Mouse (Mus musculus) lung, postnatal 25 days (tissue): ENCODE measurements around the gene Pcdh15.

Source experiments
- DNase-seq: peaks from one replicate; pipeline ENCODE4 v3.0.0; 2022; ENCODE audit warnings: low spot score

The Pcdh15 gene

DNA sequence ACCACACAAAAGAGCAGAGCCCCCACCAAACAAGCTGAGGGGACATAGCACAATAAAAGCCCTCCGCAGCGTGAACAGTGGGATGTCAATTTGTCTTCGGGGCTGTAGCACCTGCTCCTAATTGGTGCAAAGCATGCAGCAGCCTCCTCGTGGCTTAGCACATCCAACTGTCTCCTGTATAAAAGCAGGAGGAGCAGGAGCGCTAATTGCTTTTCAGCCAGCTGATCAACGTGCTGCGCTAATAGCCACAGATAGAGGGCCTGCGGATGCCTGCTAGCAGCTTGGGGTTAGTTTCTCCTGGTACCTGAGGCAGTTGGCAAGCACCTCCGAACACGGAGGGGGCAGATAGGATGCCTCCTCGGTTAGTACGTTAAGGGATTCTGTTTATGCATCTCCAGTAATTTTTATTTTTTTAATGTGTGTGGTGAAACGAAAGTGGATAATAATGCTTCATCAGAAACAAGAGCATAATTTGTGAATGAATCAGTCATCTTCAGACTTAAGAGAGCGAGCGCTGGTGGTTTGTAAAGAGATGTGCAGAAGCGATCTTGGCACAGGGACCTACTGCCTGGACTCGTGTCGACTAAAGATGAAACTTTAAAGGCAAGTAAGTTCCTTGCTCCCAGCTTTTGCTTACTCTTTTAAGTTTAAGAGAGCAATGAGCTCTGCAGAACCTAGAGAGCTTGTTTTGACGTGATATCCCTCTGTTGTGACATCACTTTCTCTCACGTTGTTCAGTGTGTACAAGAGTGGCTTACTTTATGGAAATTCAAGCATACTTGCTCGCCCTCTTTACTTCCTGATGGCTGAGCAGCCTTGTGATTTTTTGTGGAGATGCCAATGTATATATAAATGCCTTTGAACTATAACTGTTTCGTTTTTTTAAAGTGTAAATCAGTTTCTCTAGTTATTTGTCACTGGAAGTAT, 722.8 kb downstream of the Pcdh15 start:
- no peak for DNase-seq

DNA sequence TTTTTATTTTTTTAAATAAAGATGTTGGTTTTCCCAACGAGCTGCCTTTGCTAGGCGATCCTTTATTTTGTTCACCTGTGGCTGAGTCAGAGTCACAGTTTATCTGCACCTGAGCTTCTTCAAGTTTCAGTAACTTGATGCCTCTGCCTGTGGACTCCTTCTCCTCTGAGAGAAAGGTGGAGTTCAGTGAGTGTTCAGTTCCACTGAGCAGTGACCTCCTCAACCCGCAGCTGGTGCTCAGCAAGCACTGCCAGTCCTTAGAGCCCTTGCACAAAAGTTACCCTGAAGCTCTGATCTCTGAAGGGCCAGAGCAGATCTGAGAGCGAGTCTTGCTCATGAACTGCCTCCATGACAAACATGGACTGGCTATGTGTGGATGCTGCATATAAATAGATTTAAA, 724.1 kb downstream of the Pcdh15 start:
- DNase-seq: no peak

DNA sequence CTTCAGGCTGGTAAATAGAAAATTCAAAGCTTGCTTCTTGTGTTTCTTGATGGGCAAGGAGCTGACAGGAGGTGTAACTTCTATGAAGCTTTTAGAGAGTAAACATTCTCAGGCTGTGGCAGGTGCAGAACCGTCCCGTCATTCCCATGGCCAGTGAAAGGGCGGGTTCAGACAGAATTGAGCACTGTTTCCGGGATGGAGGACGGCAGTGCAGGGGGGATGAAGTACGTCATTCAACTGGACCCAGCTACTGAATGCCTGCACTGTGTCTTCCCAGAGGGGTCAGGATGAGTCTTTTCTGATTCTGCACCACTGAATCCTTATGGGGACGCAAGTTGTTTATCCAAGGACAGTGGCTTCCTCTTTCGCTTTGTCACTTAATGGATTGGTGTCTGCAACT, 727.2 kb downstream of the Pcdh15 start:
- DNase-seq: no peak

DNA sequence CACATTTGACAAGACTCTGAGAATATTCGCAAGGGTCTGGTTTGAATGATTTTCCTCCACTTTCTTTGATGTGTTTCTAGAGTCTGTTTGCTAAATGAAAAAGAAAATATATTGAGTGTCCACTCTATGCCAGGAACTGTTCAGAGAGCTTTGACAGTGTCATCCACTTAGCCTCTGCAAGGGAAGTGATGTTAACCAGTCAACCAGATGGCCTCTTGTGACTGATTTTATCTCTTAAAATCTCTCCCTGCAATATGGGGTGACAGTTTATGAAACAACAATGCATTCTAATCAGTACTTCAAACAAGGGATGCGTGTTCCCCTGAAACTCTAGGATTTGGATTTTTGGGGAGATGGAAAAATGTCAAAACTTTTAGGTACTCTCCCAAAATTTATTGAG, 729.6 kb downstream of the Pcdh15 start:
- no peak for DNase-seq

DNA sequence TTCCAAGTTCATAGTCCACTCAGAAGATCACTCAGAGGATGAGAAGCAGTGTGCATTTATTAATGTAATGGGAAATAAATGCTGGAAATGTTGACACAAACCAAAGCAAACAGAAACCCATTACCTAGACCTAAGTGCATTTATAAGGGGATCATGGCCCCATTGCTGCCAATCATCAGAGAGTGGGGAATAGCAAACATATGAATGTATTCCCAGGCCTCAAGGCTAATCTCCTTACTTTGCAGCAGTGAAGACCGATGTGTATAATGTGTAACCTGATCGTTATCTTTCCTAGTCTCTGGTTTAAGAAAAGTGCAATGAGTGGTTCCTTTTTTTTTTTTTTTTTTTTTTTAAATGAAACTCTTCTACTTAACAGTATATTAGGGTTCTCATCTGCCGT, 745.9 kb downstream of the Pcdh15 start:
- no peak for DNase-seq

DNA sequence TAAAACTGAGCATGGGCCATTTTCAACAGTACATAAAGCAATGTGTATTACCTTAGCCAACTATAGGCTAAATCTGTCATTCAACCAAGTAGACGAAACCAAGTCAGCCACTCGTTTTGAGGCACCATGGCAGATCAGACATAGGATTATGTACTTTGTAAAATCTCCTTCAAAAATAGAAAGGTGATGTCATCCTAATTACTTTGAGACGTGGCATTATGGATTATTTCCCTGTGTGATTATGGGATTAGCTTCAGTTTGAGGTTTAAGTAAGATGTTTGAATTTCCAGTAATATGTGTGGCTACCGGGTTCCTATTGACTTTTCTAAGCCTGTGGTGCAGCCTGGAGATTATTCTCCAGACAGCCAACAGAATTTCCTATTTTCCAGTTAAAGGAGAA, 763.0 kb downstream of the Pcdh15 start:
- DNase-seq: no peak

DNA sequence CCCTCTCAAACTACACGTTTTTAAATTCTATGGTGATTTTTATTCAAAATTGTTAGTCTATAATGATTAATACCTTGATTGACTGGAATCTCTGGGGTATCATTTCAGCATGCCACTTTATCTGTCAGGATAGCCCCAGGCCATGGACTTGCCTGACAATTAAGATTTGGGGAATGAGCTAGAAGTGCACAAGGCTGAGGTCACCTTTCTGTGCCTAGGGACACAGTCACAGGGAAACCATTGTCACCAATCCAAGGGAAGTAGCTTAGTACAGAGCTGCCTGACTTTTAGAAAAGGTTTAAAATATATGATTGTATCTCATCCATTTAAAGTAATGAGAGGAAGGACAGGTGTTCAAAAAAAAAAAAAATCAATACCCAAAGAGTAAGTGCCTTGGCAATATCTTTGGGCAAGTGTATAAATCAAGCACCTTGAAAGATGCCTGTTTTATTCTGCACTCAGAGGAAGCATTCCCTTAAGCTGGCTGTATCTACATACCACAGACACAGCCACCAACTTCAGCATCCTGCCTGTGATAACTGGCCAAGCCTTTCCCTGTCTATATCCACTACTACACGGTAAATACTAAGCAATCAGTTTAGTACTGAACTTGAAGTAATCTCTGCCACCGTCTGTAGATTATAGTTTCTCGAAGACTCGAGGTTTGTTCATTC, 779.0 kb downstream of the Pcdh15 start:
- no peak for DNase-seq

DNA sequence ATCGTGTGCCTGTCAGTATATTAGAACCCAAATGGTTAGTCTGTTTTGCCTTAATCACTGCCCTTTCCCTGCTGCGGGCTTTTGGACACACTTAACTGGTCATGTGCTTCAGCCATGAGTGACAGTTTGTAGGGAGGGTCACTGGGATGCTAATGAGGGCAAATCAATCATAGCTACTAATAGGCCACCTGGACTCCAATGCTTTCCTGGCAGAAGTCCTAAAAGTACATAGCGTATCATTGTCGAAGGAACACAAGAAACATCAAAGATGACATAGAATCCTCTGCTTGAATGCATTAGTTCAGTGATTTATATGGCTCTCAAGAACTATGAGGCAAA, 779.6 kb downstream of the Pcdh15 start:
- DNase-seq: no peak

DNA sequence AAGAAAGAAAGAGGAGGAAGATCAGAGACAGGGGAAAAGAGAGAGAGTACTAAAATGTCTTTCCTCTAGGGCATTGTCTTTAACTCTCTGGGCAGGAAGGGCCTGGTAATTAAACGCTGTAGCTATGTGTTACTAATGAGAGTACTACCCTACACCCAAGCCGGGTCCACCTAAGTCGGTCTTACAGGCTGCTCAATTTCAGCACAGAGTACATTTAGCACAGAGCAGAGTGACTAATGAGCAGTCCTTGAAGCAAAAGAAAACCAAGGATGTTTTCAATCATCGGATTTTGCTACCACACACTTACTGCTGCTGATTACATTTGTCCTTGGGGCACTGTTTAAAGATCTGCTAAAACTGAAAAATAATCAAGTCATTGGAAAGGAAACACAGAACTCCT, 788.6 kb downstream of the Pcdh15 start:
- DNase-seq: no peak

DNA sequence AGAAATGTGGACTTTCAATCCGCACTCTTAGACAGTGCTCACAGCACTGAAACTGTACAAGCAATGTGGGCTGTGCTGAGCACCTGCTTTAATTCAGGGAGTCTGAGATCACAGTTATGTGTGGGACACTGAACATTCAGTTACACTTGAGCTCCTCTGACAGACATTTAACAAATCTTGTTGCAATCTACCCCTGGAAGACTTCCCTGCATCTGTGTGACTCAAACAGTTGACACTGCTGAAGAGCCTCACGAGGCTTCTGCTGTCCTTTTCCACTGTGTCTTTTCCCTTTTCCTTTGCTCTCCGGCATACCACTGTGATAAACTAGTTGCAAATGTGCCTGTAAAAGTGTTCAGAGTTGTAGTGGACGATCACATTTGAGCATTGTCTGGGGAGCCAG, 793.1 kb downstream of the Pcdh15 start:
- DNase-seq: no peak

DNA sequence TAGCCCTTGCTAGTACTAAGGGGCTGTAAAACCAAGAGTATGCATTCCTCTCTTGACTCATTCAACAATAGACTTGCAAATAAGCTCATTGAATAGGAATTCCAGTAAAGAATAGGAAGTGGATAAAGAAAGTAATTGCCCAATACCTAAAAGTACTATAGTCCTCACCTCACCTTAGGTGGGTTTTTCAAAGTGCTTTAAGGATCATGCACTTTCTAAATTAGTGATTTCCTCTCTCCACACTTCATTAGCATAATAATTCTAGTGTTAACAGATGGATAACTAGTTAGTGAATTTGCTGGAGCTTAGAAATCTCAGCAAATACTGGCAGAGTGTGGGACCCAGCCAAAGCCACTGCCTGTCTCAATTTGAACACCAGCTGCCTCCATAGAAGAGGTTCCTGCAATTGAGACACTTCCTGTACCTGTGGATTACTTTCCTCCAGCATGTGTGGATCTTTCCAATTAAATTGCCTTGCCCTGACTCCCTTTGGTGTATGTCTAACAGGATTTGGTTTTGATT, 797.0 kb downstream of the Pcdh15 start:
- no peak for DNase-seq

DNA sequence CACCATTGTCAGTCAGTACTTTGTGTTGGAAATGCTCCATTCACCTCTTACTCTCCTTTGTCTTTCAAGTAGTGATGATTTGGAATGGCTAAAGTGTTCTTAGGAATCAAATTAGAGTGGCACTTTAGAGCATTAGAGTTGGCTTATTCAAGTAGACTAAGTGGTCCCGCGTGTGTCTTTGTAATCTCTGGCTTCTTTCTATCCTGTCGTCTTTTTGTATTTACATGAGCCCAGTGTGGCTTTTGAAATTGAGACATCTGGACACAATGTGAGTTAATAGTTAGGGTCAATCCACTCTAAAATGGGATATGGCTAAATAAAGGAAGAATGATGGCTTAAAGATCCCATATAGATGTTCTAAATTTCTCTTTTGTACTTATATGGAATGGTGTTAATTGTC, 800.0 kb downstream of the Pcdh15 start:
- no peak for DNase-seq

DNA sequence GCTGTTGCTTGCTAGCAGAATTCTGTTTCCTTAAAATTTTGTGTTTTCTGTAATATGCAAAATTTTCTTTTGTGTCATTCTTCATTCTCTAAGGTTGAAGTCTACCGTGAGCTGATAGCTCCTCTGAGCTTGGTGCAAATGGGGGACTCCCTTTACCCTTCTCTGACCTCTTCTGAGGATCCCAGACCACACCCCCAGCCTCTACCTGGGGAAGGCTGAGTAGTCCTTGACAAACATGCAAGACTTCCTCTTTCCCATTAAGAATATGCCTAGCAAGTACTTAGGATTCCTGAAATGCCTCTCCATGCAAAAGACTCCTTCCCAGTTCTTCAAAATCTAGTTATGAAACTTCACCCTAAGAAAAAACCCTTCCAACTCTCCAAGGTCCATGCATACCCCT, 808.5 kb downstream of the Pcdh15 start:
- no peak for DNase-seq

DNA sequence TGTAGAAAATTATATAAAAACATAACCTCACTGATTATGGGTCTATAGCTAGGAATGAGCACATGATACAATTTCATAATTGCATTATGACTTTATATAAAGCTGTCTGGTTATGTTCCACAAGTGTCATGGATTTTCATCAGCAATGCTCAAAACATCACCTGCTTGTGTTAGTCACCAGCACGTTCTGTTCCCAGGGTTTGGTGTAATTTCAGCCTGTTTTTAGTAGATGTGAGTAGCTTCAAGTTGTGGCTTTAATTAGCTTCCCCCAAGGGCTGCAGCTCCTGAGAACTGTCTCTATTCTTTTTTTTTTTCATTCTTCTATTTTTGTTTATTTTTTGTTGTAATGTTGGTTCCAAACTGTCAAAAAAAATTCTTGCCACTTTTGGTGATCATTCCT, 809.4 kb downstream of the Pcdh15 start:
- DNase-seq: no peak

DNA sequence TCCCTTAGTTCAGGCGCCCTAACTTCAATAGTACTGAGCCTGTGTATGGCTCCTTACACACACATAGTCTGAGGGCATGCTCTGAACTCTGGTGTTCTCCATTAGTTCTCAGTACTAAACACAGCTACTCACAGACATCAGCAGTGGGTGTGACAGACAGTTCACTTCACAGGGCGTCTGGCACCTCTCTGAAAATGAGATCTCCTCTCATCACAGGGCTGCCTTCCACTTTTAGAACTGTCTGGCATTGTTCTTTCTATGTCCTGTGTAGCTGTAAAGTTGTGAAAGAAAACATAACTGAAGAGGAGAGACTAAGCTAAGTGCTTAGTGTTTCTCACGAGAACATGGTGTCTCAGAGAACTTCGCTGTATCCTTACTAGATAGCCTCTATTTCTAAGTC, 816.0 kb downstream of the Pcdh15 start:
- DNase-seq: no peak

DNA sequence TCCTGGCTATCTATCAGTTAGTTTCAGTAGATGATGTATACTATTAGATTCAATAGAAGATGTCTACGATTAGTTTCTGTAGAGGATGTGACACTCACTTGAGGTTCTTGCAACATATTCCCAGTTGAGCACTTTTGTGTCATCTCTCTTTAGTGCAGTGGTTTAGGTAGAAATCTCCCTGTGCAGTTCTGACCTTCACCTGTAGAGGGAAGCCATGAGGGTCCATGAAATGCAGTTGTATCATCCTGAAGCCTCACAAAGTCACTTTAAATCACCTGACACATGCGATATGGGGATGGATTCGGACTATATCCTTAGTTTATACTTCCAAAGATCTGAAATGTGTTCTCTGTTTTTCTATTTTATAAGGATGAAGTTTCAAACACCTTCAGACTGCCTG, 822.4 kb downstream of the Pcdh15 start:
- DNase-seq: no peak

DNA sequence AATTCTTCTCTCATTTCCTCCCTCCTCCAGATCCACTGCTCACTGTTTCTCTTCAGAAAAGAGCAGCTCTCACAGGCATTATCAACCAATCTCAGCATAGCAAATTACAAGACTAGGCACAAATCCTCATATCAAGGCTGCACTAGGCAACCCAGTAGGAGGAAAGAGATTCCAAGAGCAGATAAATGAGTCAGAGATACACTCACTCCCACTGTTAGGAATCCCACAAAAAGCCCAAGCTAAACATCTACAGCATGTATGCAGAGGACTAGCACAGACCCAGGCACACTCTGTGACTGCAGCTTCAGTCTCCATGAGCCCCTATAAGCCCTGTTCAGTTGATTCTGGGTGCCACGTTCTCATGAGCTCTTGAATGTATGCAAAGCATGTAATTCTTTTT, 829.5 kb downstream of the Pcdh15 start:
- DNase-seq: no peak

DNA sequence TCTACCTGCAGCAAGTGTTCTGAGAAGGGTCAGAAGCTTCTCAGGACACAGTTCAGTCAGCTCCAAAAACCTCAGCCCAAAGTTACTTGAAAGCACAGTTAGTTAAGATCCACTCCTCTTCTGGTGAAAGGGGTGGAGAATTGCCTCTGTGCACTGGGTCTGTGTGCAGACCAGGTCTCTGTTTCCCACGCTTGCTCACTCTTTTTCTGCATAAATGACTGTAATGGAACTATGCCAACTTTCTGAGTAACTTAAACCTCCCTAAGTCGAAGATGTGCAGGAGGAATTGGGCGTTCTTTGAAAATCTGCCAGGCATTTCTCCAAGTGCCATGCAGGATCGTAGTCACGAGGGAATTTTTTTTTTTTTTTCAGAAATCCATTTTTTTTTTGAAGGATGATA, 830.6 kb downstream of the Pcdh15 start:
- DNase-seq: no peak

DNA sequence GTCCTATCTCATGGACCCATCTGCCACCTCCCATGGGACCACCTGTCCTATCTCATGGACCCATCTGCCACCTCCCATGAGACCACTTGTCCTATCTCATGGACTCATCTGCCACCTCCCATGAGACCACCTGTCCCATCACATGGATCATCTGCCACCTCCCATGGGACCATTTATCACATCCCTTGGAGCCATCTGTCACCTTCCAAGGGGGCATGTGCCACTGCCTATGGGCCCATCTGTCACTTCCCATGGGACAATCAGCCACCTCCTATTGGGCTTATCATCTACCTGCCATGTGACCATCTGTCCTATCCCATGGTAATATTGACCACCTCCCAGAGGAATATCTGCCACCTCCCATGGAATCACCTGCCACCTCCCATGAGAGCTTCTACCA, 832.0 kb downstream of the Pcdh15 start:
- DNase-seq: no peak

DNA sequence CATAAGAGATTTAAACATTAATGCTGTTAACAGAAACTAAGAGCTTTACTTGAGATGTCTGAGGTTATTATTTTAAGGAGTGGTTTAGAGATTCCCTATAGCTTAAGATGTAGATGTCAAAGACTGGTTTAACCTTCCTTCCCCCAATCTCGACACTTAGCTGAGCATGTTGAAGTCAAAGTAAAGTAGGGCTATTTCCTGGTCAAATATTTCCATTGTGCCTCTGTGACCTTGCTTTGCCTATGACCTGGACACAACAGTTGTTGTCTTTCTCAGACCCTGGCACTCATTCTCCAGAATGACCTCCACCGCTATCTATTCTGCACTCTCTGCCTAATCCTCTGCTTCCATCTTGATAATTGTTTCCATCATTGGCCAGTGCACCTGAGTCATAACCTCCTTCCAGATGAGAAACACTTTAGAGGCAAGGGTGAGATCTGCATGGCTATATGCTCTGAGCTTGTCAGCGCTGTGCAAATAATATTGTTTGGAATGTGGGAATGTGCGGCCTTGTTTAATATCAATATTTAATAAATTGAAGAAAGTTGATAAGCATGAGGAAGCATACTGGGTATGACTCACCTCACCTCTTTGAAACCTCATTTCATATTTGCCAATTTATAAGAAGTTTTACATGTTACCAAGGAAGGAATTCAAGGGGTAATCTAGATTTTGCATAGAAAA, 833.0 kb downstream of the Pcdh15 start:
- no peak for DNase-seq

DNA sequence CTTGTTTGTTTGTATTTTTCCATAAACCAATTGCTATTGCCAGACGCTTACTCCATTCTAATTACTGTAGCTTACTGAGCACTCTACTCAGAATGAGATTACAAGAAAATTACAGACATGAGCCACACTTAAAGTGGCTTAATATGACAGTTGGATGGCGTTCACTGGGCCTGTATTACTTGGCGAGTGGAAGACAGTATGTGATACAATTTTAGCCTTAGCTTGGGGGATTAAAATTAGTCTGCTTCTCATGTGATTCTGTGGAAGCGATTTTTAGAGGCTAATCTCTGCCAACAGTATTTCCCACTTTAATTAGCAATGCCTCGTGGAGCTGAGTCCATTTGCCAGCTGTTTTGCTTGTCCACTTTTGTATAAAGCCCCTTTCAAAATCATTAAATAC, 837.0 kb downstream of the Pcdh15 start:
- no peak for DNase-seq

DNA sequence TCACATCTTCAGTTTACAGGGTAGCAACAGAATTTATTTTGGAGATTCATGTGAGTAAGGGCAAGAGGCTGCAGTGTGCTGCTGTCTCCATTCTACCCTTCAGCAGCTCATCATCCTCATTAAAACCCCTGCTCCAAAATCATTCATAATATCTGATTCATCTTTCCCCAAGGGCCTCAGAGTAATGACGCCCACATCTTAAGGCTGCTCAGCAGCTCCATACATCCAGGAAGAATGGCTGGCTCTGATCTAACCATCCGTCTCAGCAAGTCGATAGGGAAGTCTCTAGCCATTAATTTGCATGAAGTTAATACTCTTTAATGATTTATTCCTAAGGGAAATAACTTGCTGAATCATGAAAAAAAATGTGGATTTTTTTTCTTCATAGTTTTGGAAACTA, 839.8 kb downstream of the Pcdh15 start:
- no peak for DNase-seq

DNA sequence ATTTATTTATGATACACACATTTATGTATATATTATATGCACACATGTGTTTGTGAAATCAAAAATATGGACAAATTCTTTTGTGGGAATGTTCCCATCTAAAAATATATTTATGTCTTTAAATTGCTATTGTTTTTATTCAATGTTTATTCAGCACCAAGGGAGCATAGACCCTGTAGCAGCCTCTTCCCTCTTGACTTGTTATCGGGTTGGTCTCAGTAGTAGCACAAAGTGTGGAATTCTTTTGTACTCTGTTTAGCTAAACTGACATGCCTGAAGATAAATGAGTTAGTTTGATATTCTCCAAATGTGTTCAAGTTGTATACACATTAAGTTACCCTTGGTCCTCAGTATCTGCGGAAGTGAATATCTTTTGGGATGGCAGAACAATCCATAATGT, 848.7 kb downstream of the Pcdh15 start:
- DNase-seq: no peak
